Mouse (Mus musculus) cerebellum, adult 9-11 months (tissue): ENCODE measurements at regions not wholly inside any gene's neighbourhood (a gene's known extent, or its start where the extent isn't known, plus 50 kb on each side); places are given as distances from the start of the nearest gene placed in this dataset.

ENCODE experiments used
- DNase-seq: peaks from one replicate; pipeline ENCODE4 v3.0.0; 2022

DNA sequence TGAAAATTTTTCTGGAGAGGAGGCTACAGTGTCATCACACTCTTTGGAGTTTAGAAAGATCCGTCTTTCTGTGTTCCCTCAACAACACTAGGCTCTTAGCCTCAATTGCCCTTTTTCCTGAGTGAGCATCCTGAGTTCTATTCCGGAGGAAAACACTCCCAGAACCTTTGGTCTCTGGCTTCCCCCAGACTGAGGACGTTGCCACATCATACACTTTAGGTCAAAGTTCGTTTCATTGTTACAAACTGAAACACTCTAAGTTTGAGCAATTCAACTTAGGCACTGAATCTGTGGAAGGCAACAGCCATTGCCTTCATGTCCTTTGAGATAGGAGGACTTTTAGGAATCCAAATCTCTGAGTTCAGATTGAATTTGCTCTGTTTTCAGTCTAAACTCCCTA, 85.0 kb downstream of the Arl4a start:
- no peak for DNase-seq

GRCm38 (mm10) chr12:39951911-39952310, 85.9 kb downstream of the Arl4a start:
- DNase-seq: no peak

GRCm38 (mm10) chr12:39950270-39950801, 87.5 kb downstream of the Arl4a start:
- DNase-seq: peak; percentile 15

- DNase-seq: no peak
Measured at GRCm38 (mm10) chr12:39942910-39943309, 94.9 kb downstream of the Arl4a start.

DNA sequence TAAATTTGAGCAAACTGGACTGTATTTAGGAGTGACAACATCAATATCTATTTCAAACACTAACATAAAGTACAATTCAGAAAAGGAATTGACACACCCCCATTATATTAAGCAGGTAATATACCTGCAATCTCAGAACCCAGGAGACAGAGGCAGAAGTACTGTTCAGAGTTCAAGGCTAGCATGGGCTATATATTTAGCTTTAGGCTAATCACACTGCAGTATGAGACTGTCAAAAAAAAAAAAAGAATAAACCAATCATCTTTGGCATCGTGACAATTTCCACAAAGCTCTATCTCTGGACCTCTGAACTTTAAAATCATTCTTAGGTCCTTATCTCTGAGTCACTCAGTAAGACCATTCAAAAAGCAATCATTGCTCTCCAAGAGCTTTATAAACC, 96.7 kb downstream of the Arl4a start:
- DNase-seq: no peak

GRCm38 (mm10) chr12:39939017-39939416, 98.8 kb downstream of the Arl4a start:
- DNase-seq: no peak

DNA sequence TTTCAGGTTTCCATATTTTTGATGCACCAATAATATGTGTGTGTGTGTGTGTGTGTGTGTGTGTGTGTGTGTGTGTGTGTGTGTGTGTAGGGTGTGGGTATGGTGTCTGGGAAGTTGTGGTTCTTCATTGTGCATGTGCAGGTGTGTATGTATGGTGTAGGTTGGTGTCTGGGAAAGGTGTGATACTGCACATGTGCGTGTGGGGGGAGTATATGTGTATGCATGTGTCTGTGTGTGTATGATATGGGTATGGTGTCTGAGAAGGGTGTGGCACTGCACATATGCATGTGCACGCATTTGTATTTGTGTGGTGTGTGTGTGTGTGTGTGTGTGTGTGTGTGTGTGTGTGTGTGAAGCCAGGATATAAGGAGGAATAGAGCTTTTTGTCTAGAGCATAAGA, 99.6 kb downstream of the Arl4a start:
- no peak for DNase-seq

DNA sequence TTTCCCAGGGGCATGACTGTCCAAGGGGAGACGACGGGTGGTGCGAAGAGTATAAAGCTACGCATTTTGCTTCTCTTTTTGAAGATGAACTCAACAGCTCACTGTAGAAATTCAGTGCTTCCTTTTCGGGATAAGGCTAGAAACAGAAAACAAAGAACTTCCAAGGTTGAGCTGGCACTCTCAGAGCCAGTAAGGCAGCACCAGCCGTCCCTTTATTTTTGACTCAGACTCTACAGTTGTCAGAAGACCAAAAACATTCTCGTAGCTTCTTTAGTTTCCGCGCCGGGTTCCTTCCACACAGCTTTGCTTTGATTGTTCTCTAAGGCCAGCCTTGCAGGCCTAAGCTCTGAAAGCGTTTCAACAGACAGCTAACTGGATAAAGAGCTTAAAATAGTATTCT, 101.5 kb downstream of the Arl4a start:
- DNase-seq: no peak

- no peak for DNase-seq
Measured at GRCm38 (mm10) chr12:39935775-39936174, 102.0 kb downstream of the Arl4a start.

- no peak for DNase-seq
Measured at GRCm38 (mm10) chr12:39934877-39935276, 102.9 kb downstream of the Arl4a start.

GRCm38 (mm10) chr12:39931251-39931650, 106.6 kb downstream of the Arl4a start:
- no peak for DNase-seq

- DNase-seq: no peak
Measured at GRCm38 (mm10) chr12:39927902-39928301, 109.9 kb downstream of the Arl4a start.

GRCm38 (mm10) chr12:39927014-39927413, 110.8 kb downstream of the Arl4a start:
- DNase-seq: no peak

- DNase-seq: no peak
Measured at GRCm38 (mm10) chr12:39921481-39921880, 116.3 kb downstream of the Arl4a start.

DNA sequence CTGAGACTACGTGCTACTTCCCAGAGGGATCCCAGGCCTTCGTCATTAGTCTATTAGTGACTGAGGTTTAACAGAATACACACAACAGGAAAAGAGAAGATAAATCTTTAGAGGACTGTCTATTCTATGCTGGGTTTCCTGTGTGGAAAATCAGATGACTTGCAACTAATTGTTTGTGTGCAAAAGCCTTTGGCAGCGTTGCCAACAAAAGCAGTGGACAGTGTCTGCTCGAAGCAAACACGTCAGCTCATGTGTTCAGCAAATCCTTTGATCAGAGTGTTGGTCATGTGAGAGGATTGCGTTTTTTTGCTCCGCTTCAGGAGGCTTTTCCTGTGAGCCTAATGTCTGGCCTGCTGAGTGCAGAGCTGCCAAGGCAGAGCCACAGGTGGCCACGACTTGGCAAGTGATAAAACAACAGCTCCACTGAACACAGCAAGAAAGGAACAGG, 117.3 kb downstream of the Arl4a start:
- DNase-seq: peak; percentile 17

- no peak for DNase-seq
Measured at GRCm38 (mm10) chr12:39919909-39920308, 117.9 kb downstream of the Arl4a start.

GRCm38 (mm10) chr12:39888493-39888892, 149.3 kb downstream of the Arl4a start:
- no peak for DNase-seq

GRCm38 (mm10) chr12:39885366-39885765, 152.5 kb downstream of the Arl4a start:
- DNase-seq: no peak

GRCm38 (mm10) chr12:39880309-39880708, 157.5 kb downstream of the Arl4a start:
- no peak for DNase-seq

GRCm38 (mm10) chr12:39873917-39874316, 163.9 kb downstream of the Arl4a start:
- DNase-seq: no peak

- DNase-seq: no peak
Measured at GRCm38 (mm10) chr12:39861797-39862196, 176.0 kb downstream of the Arl4a start.

DNA sequence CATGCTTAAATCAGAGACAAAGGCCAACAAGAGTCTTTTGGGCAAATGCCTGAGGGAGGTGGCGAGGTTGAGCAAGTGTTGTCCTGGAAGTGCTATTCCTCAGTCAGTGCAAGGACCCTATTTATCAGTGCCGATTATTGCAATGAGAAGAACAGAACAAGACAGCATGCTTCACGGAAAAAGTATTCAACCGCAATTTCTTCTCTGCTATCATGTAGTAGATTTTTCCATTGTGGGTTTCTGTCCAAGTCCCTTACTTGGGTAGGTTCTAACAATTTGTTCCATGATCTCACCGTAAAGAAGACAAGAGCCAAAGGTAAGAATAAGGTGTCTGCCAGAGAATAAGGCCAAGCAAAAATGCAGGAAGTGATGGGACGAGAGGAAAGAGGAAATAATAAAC, 186.2 kb downstream of the Arl4a start:
- DNase-seq: no peak

- no peak for DNase-seq
Measured at GRCm38 (mm10) chr12:39849346-39850058, 188.3 kb downstream of the Arl4a start.

DNA sequence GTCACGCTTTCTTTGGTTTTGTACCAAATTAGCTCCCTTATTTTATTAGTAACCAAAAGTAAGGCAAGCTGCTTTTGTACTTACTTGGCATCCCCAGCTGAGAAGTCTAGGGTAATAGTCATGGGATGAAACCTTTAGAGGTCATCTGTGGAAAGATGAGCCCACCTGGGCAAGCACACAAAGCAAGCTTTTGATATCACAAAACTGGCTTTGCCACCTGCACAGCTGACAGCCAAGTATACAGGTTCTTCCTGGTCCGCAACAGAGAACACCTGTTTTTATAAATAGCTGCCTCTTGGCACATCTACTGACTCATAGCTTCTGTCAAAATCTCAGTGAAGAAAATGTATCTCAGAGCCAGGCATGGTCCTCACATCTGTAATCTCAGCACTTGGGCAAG, 197.2 kb downstream of the Arl4a start:
- no peak for DNase-seq

DNA sequence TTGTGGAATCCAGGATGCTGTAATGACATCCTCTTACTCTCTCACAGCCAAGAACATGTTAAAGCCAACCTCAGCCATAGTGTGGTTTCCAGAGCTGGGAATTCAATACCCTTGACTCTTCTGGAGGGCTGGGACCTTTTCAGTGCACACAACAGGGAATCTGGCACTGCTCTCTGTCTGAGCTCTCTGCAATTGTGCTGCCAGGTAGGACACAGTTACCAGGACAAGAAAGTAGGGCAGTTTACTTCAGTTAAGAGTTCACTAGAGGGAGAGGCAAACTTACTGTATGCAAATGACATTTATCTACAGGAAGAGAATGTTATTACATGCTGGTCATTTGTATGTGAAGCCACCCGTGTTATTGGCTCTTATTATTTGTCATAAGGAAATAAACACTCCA, 197.6 kb downstream of the Arl4a start:
- peak; percentile 6 for DNase-seq
